Mouse (Mus musculus) heart, embryonic 14.5 days (tissue): ENCODE results near the gene Rfwd3. TPM values are rescaled to one million over a fixed set of nuclear protein-coding genes. Genes with fewer than 3 reads are reported as not detected.
"Not testable (repeated sequence)": the region's sequence is repeated elsewhere in the genome, so short reads cannot be mapped to it uniquely, and the experiment has no call there.

Experiments used
- ATAC-seq: fragments of 200-750 bp; cut with Nextera tagmentation; 2 replicates; pipeline ENCODE4 v1.8.0; 2017; ENCODE audit warnings: low read depth, moderate TSS enrichment; ENCODE audit not compliant: insufficient number of reproducible peaks, insufficient read depth, low FRiP score
- H3K27ac ChIP-seq, 2 experiments: fragments of 200-500 bp in 1 of 2; fragments of 300-500 bp in 1 of 2; sonication (generic) in 1 of 2; replicated peaks in 1 of 2; 2 replicates each; pipeline ENCODE4 v1.5.1; 2012 to 2014; ENCODE audit warnings: low read depth in 2 of 2, low read length in 2 of 2, control low read depth in 1 of 2, mild to moderate bottlenecking in 1 of 2, mixed read lengths in 1 of 2; ENCODE audit not compliant: control insufficient read depth in 1 of 2, insufficient read depth in 1 of 2
- H3K27me3 ChIP-seq: fragments of 300-500 bp; sonication (generic); 2 replicates; pipeline ENCODE4 v1.6.1; 2014; ENCODE audit warnings: mild to moderate bottlenecking, low read length, control low read depth; ENCODE audit not compliant: control insufficient read depth, insufficient read depth
- H3K36me3 ChIP-seq: fragments of 300-500 bp; sonication (generic); 2 replicates; pipeline ENCODE4 v1.6.1; 2014; ENCODE audit warnings: mild to moderate bottlenecking, control low read depth, low read length, mixed read lengths; ENCODE audit not compliant: control insufficient read depth, insufficient read depth
- H3K4me1 ChIP-seq, 2 experiments: fragments of 200-500 bp in 1 of 2; fragments of 300-500 bp in 1 of 2; sonication (generic) in 1 of 2; 2 replicates each; pipeline ENCODE4 v1.6.1; 2012 to 2014; ENCODE audit warnings: low read length in 2 of 2, control low read depth in 1 of 2, mixed read lengths in 1 of 2; ENCODE audit not compliant: control insufficient read depth in 2 of 2, insufficient read depth in 2 of 2
- H3K4me2 ChIP-seq: fragments of 300-500 bp; sonication (generic); 2 replicates; pipeline ENCODE4 v1.6.1; 2014; ENCODE audit warnings: mild to moderate bottlenecking, low read length
- H3K4me3 ChIP-seq, 2 experiments: fragments of 200-500 bp in 1 of 2; fragments of 300-500 bp in 1 of 2; sonication (generic) in 1 of 2; 2 replicates each; pipeline ENCODE4 v1.5.1; 2012 to 2014; ENCODE audit warnings: low read length in 2 of 2, mild to moderate bottlenecking in 2 of 2, control low read depth in 1 of 2, low read depth in 1 of 2, moderate library complexity in 1 of 2; ENCODE audit not compliant: control insufficient read depth in 1 of 2, insufficient read depth in 1 of 2
- H3K9ac ChIP-seq: fragments of 300-500 bp; sonication (generic); 2 replicates; pipeline ENCODE4 v1.6.1; 2014; ENCODE audit warnings: mild to moderate bottlenecking, low read length
- H3K9me3 ChIP-seq: fragments of 300-500 bp; sonication (generic); 2 replicates; pipeline ENCODE4 v1.6.1; 2016; ENCODE audit warnings: low read length, control low read depth; ENCODE audit not compliant: control insufficient read depth
- WGBS: fragments of 180-500 bp; shearing (Covaris S2); extraction: QIAGEN DNeasy Blood & Tissue Kit; methylation state at CpG from one replicate; pipeline ENCODE4 v1.1.7; 2014; 5-methylcytosine and 5-hydroxymethylcytosine counted together
- polyA plus RNA-seq: library from polyadenylated mRNA; unstranded; fragments of >200 nt; fragmentation: Nextera tagmentation; extraction: Ambion mirVana; gene quantifications from 2 replicates; pipeline ENCODE4 v1.2.1, GENCODE M21; 2014

The Rfwd3 gene
- polyA plus RNA-seq, 1 experiment from 2014 or later: 34.5 TPM

GRCm38 (mm10) chr8:111336692-111337091 lies 36.7 kb upstream of the Rfwd3 start:
- Histone ChIP-seq H3K4me2 (peak overlapping the region; percentile 95), H3K27ac (no peak overlapping the region), H3K36me3 (no peaks in the 10 kb centered on the region), H3K9ac (no peak overlapping the region), H3K4me1 (peaks cover 5 to 6% of the 10 kb centered on the region in 2 experiments; a peak in 2 of 4 replicates), H3K27me3 (peaks cover 4% of the 10 kb centered on the region; the same call in 1 of the 2 replicates), H3K4me3 (no peak overlapping the region), H3K9me3 (no peaks in the 10 kb centered on the region)
- ATAC-seq: no peak
- WGBS: 80% methylated on average over 4 of the region's 4 CpGs

GRCm38 (mm10) chr8:111325222-111325790 lies 25.3 kb upstream of the Rfwd3 start:
- Histone ChIP-seq H3K27me3 (no peaks in the 10 kb centered on the region), H3K27ac (no peak overlapping the region), H3K9me3 (peaks cover 3% of the 10 kb centered on the region; the same call in 1 of the 2 replicates), H3K4me3 (no peak overlapping the region), H3K36me3 (no peaks in the 10 kb centered on the region), H3K9ac (no peak overlapping the region), H3K4me1 (no peaks in the 10 kb centered on the region), H3K4me2 (no peak overlapping the region)
- no peak for ATAC-seq
- WGBS: 72% methylated on average over 6 of the region's 6 CpGs

- H3K36me3 ChIP-seq: no peaks in the 10 kb centered on the region
- no peaks in the 10 kb centered on the region for H3K9me3 ChIP-seq
- no peak overlapping the region for H3K4me2 ChIP-seq
- H3K4me1 ChIP-seq: no peaks in the 10 kb centered on the region
- H3K9ac ChIP-seq: no peak overlapping the region
- H3K4me3 ChIP-seq: no peak overlapping the region
- H3K27ac ChIP-seq: no peak overlapping the region
- no peak for ATAC-seq
- no peaks in the 10 kb centered on the region for H3K27me3 ChIP-seq
- WGBS: 85% methylated on average over 12 of the region's 12 CpGs
These were observed 14.7 kb upstream of the Rfwd3 start for GRCm38 (mm10) chr8:111314729-111315128.

- not testable (repeated sequence) for H3K9me3 ChIP-seq, H3K4me2 ChIP-seq, H3K4me1 ChIP-seq, H3K27me3 ChIP-seq, ATAC-seq, H3K9ac ChIP-seq, H3K27ac ChIP-seq, H3K4me3 ChIP-seq, H3K36me3 ChIP-seq
- 92% methylated on average over 6 of the region's 6 CpGs for WGBS
These were observed 13.9 kb upstream of the Rfwd3 start for GRCm38 (mm10) chr8:111313961-111314360.

GRCm38 (mm10) chr8:111312758-111313162 lies 12.7 kb upstream of the Rfwd3 start:
- no peaks in the 10 kb centered on the region for H3K4me1 ChIP-seq
- H3K27me3 ChIP-seq: no peaks in the 10 kb centered on the region
- no peak overlapping the region for H3K9ac ChIP-seq
- no peak for ATAC-seq
- no peak overlapping the region for H3K4me3 ChIP-seq
- no peaks in the 10 kb centered on the region for H3K36me3 ChIP-seq
- H3K9me3 ChIP-seq: no peaks in the 10 kb centered on the region
- WGBS: 56% methylated on average over 3 of the region's 3 CpGs
- no peak overlapping the region for H3K27ac ChIP-seq
- H3K4me2 ChIP-seq: no peak overlapping the region

- H3K9ac ChIP-seq, ATAC-seq, H3K4me1 ChIP-seq, H3K27ac ChIP-seq, H3K4me2 ChIP-seq, H3K27me3 ChIP-seq, H3K4me3 ChIP-seq, H3K9me3 ChIP-seq, H3K36me3 ChIP-seq: not testable (repeated sequence)
- WGBS: 87% methylated on average over 15 of the region's 15 CpGs
These were observed 10.0 kb upstream of the Rfwd3 start for GRCm38 (mm10) chr8:111310006-111310405.

- Histone ChIP-seq H3K9me3 (no peaks in the 10 kb centered on the region), H3K27ac (no peak overlapping the region), H3K9ac (no peak overlapping the region), H3K27me3 (no peaks in the 10 kb centered on the region), H3K4me3 (no peak overlapping the region), H3K4me2 (peak overlapping the region; percentile 32; the same call in 1 of the 2 replicates), H3K4me1 (no peaks in the 10 kb centered on the region), H3K36me3 (no peaks in the 10 kb centered on the region)
- 16% methylated on average over 5 of the region's 5 CpGs for WGBS
- no peak for ATAC-seq
These were observed 5.2 kb upstream of the Rfwd3 start for GRCm38 (mm10) chr8:111305031-111305730.
